Mouse (Mus musculus) midbrain, embryonic 16.5 days (tissue): ENCODE measurements around the gene Uts2. TPM values are rescaled to one million over a fixed set of nuclear protein-coding genes. Genes with fewer than 3 reads are reported as not detected.

Source experiments
- polyA plus RNA-seq: library from polyadenylated mRNA; unstranded; fragments of >200 nt; fragmentation: Nextera tagmentation; extraction: Ambion mirVana; gene quantifications from 2 replicates; pipeline ENCODE4 v1.2.1, GENCODE M21; 2015

Uts2 gene
- polyA plus RNA-seq, 1 experiment from 2014 or later: not detected

Other genes with a start within 250 kb of the Uts2 start
- 22.1 and 22.7 TPM in 2 replicates for gene Errfi1, start 143.2 kb upstream of the Uts2 start, polyA plus RNA-seq
- gene Park7, start 82.7 kb upstream of the Uts2 start, polyA plus RNA-seq: 359 and 371 TPM in 2 replicates
- gene Tnfrsf9, start 82.5 kb upstream of the Uts2 start, polyA plus RNA-seq: 0.27 and 0.38 TPM in 2 replicates
- gene Per3, start 47.6 kb downstream of the Uts2 start, polyA plus RNA-seq: 3.4 and 3.7 TPM in 2 replicates
- 45.7 and 49.8 TPM in 2 replicates for gene Vamp3, start 60.9 kb downstream of the Uts2 start, polyA plus RNA-seq
- gene Gm13090, start 92.5 kb downstream of the Uts2 start, polyA plus RNA-seq: not detected in 2 replicates